Mouse (Mus musculus) lung, adult 2 months (tissue): ENCODE results near the gene Sh3tc1.

ENCODE experiments used
- CTCF ChIP-seq: fragments of 200-500 bp; IDR thresholded peaks from 2 replicates; pipeline ENCODE4 v1.5.1; 2011; ENCODE audit warnings: mild to moderate bottlenecking, low read length, control low read depth; ENCODE audit not compliant: insufficient read depth
- POLR2A ChIP-seq: fragments of 200-500 bp; IDR thresholded peaks from 2 replicates; pipeline ENCODE4 v1.6.1; 2011; ENCODE audit warnings: low read depth, mild to moderate bottlenecking, control low read depth, low read length, borderline replicate concordance; ENCODE audit errors: extremely low read depth

DNA sequence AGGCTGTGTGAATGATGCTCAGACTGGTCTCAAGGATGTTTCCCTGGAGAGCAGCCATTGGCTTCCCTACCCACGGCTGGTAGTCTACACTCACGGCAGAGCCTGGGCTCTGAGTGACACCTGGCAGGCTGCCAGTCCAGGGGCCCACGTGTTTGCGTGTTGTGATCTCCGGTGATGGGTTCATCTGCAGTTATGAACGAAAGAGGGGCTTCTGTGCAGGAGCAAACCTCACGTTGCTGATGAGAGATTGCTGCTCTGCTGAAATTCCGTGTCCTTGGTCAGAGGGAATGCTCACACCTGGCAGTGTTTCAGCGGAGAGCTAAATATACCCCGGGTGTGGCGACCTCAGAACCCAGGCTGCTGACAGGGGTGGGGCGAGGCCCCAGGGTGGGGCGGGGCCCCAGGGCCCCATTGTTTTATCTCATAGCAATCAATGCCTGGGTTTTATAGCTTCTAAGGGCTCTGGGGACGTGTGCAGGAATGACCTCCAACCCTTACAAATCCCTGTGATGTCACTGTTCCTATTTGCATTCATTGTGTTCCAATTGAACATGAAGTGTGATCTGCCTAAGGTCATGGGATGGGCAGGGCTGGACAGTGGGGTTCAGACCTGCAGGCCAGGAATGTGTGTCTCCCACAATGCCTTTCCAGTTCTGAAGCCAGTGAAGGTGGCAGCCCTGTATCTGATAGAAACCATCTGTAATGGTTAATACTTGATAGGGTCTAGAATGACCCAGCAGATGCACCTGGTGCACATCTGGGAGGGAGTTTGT is 31.3 kb upstream of the Sh3tc1 start:
- no peak for TF ChIP-seq CTCF
- TF ChIP-seq POLR2A = no peak
